Mouse (Mus musculus) layer of hippocampus, postnatal 25 days (tissue): Measurements from ENCODE around the gene Lgr4. TPM values are rescaled to one million over a fixed set of nuclear protein-coding genes. Genes with fewer than 3 reads are reported as not detected.

Experiments
- DNase-seq, 2 experiments: peaks; one replicate each; pipeline ENCODE4 v3.0.0; 2022; ENCODE audit warnings: mixed read lengths in 2 of 2, low spot score in 1 of 2; ENCODE audit errors: extremely low spot score in 1 of 2
- total RNA-seq, 2 experiments: library from RNA; stranded (reverse); gene quantifications; 2 replicates each; pipeline ENCODE4 v1.2.3; 2021

Gene Lgr4
- total RNA-seq, 2 experiments from 2014 or later = 27.7 to 33.5 TPM

GRCm38 (mm10) chr2:109920471-109920870 is 3.0 kb downstream of the Lgr4 start:
- no peak for DNase-seq

GRCm38 (mm10) chr2:109921298-109922035 is 4.0 kb downstream of the Lgr4 start:
- no peak for DNase-seq

- no peak for DNase-seq
Observed at GRCm38 (mm10) chr2:109922306-109922705, 4.9 kb downstream of the Lgr4 start.

- no peak for DNase-seq
Observed at GRCm38 (mm10) chr2:109923031-109923430, 5.6 kb downstream of the Lgr4 start.

GRCm38 (mm10) chr2:109923945-109924344 is 6.5 kb downstream of the Lgr4 start:
- no peak for DNase-seq

DNA sequence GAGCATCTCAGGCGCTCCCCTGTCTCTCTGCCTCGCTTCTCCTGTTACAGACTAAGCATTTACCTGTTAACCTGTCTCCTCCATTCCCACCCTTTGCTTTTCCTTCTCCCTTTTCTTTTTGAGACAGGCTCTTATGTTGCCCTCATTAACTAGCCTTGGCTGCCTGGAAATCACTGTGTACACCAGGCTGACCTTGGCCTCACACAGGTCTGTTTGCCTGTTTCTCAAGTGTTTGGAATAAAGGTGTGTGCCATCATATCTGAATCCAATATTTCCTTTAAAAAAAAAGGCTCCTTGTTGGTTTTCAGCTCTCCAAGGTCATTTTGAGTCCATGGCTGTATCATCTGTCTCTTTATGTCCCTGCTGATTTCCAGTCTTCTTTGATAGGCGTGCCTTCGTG is 9.5 kb downstream of the Lgr4 start:
- no peak for DNase-seq

GRCm38 (mm10) chr2:109927446-109927845 is 10.0 kb downstream of the Lgr4 start:
- DNase-seq = no peak

- DNase-seq = no peak
Observed at GRCm38 (mm10) chr2:109927876-109928275, 10.4 kb downstream of the Lgr4 start.

DNA sequence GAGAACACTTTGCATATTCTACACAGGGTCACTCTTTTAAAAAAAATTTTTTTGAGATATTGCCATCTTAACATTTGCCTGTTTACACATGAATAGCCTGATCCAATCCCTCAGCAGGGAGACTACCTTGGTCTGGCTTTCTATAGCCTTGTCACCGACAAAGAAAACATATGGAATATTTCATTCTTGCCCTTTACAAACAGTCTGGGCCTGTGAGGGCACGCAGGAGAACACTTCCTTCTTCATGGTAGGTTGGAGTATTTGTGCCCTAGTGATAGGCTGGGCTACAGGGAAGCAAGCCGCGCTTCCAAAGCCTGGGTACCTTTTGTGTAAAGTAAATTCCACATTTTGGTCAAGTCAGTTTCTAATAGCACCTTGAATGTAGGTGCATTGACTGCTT is 11.3 kb downstream of the Lgr4 start:
- no peak for DNase-seq

GRCm38 (mm10) chr2:109929256-109929655 is 11.8 kb downstream of the Lgr4 start:
- DNase-seq = no peak

GRCm38 (mm10) chr2:109930366-109930765 is 12.9 kb downstream of the Lgr4 start:
- no peak for DNase-seq

DNA sequence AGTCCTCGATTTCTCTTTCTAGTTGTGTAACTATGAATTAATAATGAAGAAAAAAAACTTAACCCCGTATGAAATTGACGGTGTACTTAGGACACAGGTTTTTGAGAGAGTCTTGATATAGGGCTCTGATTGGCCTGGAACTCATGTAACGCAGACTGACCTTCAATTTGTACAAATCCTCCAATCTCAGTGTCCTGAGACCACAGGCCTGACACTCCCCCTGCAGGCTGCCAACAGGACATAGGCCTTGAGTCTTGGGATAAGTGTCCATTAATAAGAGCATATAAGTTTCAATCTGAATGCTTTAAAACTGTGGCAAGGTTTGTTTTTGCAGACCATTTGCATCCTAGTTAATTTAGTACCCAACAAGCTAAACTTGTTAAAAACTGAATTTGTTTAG is 13.3 kb downstream of the Lgr4 start:
- DNase-seq = no peak

- no peak for DNase-seq
Observed at GRCm38 (mm10) chr2:109931978-109932780, 14.7 kb downstream of the Lgr4 start.

GRCm38 (mm10) chr2:109933151-109933550 is 15.7 kb downstream of the Lgr4 start:
- no peak for DNase-seq

GRCm38 (mm10) chr2:109934086-109934485 is 16.6 kb downstream of the Lgr4 start:
- DNase-seq = no peak

DNA sequence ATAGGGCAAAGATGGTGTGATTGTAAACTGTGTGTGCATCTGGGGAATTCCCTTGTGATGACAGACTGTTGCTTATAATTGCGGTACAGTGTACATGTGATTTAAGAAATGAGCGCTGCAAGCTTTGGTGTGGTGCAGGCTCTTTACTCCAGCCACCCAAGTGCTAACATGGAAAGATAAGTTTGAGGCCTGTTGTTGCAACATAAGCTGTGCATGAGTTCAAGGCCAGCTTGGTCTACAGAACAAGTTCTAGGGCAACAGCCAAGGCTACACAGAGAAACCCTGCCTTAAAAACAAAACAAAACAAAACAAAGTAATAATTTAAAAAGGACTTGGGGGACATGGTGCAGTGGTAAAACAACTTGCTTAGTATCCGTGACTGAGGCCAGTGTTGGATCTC is 17.7 kb downstream of the Lgr4 start:
- DNase-seq = no peak

- DNase-seq = no peak
Observed at GRCm38 (mm10) chr2:109935754-109936409, 18.4 kb downstream of the Lgr4 start.

DNA sequence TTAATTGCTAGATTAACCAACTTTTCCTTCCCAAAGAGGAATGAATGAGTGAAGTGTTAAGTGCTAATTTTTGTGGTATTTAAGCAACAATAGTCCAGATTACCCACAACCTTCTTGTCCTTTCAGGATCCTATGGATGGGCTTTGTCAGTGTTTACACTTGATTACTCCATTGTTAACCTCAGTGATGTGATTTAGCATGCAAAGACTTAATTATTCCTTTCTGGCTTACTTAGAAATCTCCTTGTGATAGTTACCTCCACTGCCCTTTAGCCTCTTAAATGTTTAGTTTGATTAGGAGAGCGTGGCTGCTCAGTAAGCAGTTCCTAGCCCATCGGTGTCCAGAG is 18.9 kb downstream of the Lgr4 start:
- DNase-seq = no peak

DNA sequence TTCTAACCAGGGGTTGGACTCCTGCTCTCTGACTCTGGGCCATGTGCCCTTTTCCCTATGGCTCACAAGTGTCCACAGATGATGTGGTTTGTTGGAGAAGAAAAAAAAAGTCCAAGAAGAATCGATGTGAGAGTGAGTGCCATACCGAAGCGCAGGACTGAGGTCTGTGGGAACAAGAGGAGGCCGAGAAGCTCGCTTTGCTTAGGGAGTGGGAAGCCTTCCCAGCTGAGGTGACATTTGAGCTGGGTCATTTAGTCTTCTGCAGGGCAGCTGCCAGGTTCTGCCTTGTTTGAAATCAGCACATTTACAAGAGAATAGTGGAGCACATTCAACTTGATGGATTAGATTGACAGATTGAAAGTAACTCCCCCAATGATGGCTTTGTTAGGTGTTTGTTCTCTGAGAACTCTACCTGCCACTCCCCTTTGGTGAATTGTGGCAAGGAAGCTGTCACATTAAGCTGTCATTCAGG is 24.6 kb downstream of the Lgr4 start:
- DNase-seq = no peak

DNA sequence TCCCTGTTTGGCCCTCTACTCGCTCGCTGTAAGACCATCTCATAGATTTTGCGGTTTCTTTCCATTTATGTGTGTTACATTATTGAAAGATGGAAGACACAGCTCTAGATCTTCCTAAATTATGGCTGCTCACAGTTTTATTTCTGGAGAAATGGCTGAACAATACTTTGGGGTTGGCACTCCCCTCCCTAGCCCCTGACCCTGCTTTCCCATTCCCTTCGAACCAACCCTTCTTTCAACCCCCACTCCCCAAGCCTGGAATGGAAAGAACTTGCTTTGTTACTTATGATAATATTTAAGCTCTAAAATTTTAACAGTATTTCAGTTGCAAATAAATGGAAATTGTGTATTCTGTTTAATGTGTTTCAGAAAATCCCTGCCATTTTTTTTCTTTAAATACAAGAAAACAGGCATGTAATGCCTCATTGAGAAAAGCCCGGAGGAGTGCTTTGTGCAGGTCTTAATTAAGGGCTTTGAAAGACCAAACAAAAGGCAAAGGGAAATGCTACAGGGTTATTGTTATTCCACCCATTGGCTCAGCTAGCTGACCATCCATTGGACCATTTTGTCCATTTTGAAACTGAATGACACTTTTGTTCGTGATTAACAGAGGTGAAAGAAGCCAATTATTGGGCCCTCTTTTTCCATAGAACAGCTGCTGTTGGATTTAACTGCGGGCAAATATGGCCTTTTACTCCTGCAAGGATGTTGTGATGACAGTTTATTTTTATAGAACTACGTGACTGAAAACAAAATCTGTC is 25.5 kb downstream of the Lgr4 start:
- DNase-seq = no peak

GRCm38 (mm10) chr2:109944995-109945394 is 27.5 kb downstream of the Lgr4 start:
- DNase-seq = no peak
